8 mouse cellular contexts compared by ENCODE assay signal in the genomic region with DNA sequence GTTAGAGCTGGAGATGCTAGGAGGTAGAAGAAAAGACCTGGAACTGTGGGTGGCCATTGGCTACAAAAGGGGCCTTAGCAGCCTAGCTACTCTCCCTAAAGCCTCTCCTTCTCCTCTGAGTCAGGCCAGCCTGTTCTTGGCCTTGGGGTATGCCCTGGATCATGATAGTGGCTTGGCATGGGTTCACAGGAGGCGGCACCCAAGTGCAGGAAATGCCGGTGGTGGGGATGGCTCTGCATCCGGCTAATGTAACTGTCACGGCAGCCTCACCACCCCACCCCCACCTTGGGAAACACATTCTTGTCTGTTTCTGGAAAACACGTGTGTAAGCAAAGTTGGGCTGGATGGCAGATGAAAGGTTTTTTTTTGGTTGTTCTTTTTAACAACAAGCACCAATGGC.
DNase-seq lines count a peak whose midpoint lies in the region; ATAC-seq and TF ChIP-seq lines count a peak whose summit lies in the region.

No protein-coding gene starts in this region.

- TF ChIP-seq POLR2A in cerebellum, adult 2 months (IDR thresholded peaks at IDR 0.05; ENCODE audit: borderline replicate concordance, insufficient read depth, low read length): no peak

- H3K27me3 ChIP-seq in liver, embryonic 12.5 days (replicated peaks): no peaks in the 10 kb centered on the region; the same call in none of the 2 replicates
- H3K27me3 ChIP-seq in embryonic facial prominence, embryonic 13.5 days: no peaks in the 10 kb centered on the region
- no peaks in the 10 kb centered on the region for H3K27me3 ChIP-seq in cerebellum, adult 2 months (ENCODE audit: control insufficient read depth, insufficient read depth, low read length)

- H3K27ac ChIP-seq in liver, embryonic 12.5 days: no peak overlapping the region
- H3K27ac ChIP-seq in embryonic facial prominence, embryonic 13.5 days: peak overlapping the region; percentile 64
- H3K27ac ChIP-seq in cerebellum, adult 2 months (ENCODE audit: insufficient read depth, low read length): no peak overlapping the region

- TF ChIP-seq CTCF in cerebellum, adult 2 months (IDR thresholded peaks at IDR 0.05; ENCODE audit: borderline replicate concordance, insufficient read depth, low read depth, low read length): no peak

- no peaks in the 10 kb centered on the region for H3K4me1 ChIP-seq in liver, embryonic 12.5 days
- H3K4me1 ChIP-seq in embryonic facial prominence, embryonic 13.5 days: peaks cover 14% of the 10 kb centered on the region
- no peaks in the 10 kb centered on the region for H3K4me1 ChIP-seq in cerebellum, adult 2 months (ENCODE audit: control insufficient read depth, insufficient read depth, low read length)

- WGBS in liver, embryonic 12.5 days (ENCODE audit: insufficient replicate concordance): 30% methylated on average over 5 of the region's 5 CpGs
- WGBS in embryonic facial prominence, embryonic 13.5 days: 43% methylated on average over 5 of the region's 5 CpGs
- 18% methylated on average over 5 of the region's 5 CpGs for WGBS in cerebellum, adult 2 months

- no peak overlapping the region for H3K4me2 ChIP-seq in liver, embryonic 12.5 days
- no peak overlapping the region for H3K4me2 ChIP-seq in embryonic facial prominence, embryonic 13.5 days

- ATAC-seq in liver, embryonic 12.5 days: no peak
- no peak for ATAC-seq in embryonic facial prominence, embryonic 13.5 days (ENCODE audit: insufficient number of reproducible peaks, insufficient read depth, low FRiP score, low TSS enrichment, low read depth)
- ATAC-seq in cerebellum, adult (ENCODE audit: insufficient number of reproducible peaks, low FRiP score, low TSS enrichment): no peak
- ATAC-seq in frontal cortex, adult (ENCODE audit: low TSS enrichment): no peak

- DNase-seq in liver: peak; percentile 29
- peak; percentile 30 to 32 for DNase-seq in kidney, adult 8-10 months
- DNase-seq in naive thymus-derived CD4-positive, alpha-beta T cell, adult 2 months (ENCODE audit: low read depth): peak; percentile 1
- no peak for DNase-seq in cerebellum, adult 2 months

- no peak overlapping the region for H3K4me3 ChIP-seq in liver, embryonic 12.5 days
- no peak overlapping the region for H3K4me3 ChIP-seq in embryonic facial prominence, embryonic 13.5 days
- no peak overlapping the region for H3K4me3 ChIP-seq in cerebellum, adult 2 months (replicated peaks; ENCODE audit: insufficient read depth, low read depth, low read length)

- H3K9ac ChIP-seq in liver, embryonic 12.5 days: no peak overlapping the region
- H3K9ac ChIP-seq in embryonic facial prominence, embryonic 13.5 days: no peak overlapping the region

- no peaks in the 10 kb centered on the region for H3K36me3 ChIP-seq in liver, embryonic 12.5 days
- no peaks in the 10 kb centered on the region for H3K36me3 ChIP-seq in embryonic facial prominence, embryonic 13.5 days

- no peaks in the 10 kb centered on the region for H3K9me3 ChIP-seq in liver, embryonic 12.5 days (replicated peaks)
- no peaks in the 10 kb centered on the region for H3K9me3 ChIP-seq in embryonic facial prominence, embryonic 13.5 days

Comparison
In these comparisons a context has a peak if more than half of its experiments do, and no peak if none do; other contexts are left out.
1. DNase-seq: peak in liver (single experiment), kidney, adult 8-10 months (2 of 2) and naive thymus-derived CD4-positive, alpha-beta T cell, adult 2 months (single experiment); none in cerebellum, adult 2 months (0 of 2).